Mouse (Mus musculus) embryonic facial prominence, embryonic 11.5 days (tissue): ENCODE results near the gene Tns3. TPM values are rescaled to one million over a fixed set of nuclear protein-coding genes. Genes with fewer than 3 reads are reported as not detected.
"Not testable (repeated sequence)": the region's sequence is repeated elsewhere in the genome, so short reads cannot be mapped to it uniquely, and the experiment has no call there.

Experiments used
- ATAC-seq: fragments of 200-750 bp; cut with Nextera tagmentation; replicated peaks from 2 replicates; pipeline ENCODE4 v1.8.0; 2017; ENCODE audit warnings: low read depth; ENCODE audit not compliant: insufficient number of reproducible peaks, low FRiP score, low TSS enrichment
- DNase-seq: peaks from one replicate; pipeline ENCODE4 v3.0.0-alpha.2; 2015; ENCODE audit warnings: low spot score
- H3K27ac ChIP-seq: fragments of 300-500 bp; sonication (generic); replicated peaks from 2 replicates; pipeline ENCODE4 v1.5.1; 2014; ENCODE audit warnings: mild to moderate bottlenecking, low read depth, low read length, control low read depth
- H3K27me3 ChIP-seq: fragments of 300-500 bp; sonication (generic); 2 replicates; pipeline ENCODE4 v1.6.1; 2014; ENCODE audit warnings: mild to moderate bottlenecking, low read length, moderate library complexity, mixed read lengths; ENCODE audit not compliant: control insufficient read depth, insufficient read depth
- H3K36me3 ChIP-seq: fragments of 300-500 bp; sonication (generic); replicated peaks from 2 replicates; pipeline ENCODE4 v1.6.1; 2014; ENCODE audit warnings: low read depth, mild to moderate bottlenecking, low read length, moderate library complexity, mixed read lengths; ENCODE audit not compliant: control insufficient read depth, insufficient read depth
- H3K4me1 ChIP-seq: fragments of 300-500 bp; sonication (generic); 2 replicates; pipeline ENCODE4 v1.6.1; 2014; ENCODE audit warnings: low read length, mixed read lengths; ENCODE audit not compliant: control insufficient read depth, insufficient read depth
- H3K4me2 ChIP-seq: fragments of 300-500 bp; sonication (generic); 2 replicates; pipeline ENCODE4 v1.6.1; 2014; ENCODE audit warnings: low read depth, mild to moderate bottlenecking, control low read depth, low read length, moderate library complexity
- H3K4me3 ChIP-seq: fragments of 300-500 bp; sonication (generic); 2 replicates; pipeline ENCODE4 v1.5.1; 2014; ENCODE audit warnings: low read depth, low read length, control low read depth
- H3K9ac ChIP-seq: fragments of 300-500 bp; sonication (generic); replicated peaks from 2 replicates; pipeline ENCODE4 v1.6.1; 2014; ENCODE audit warnings: mild to moderate bottlenecking, control low read depth, low read length
- H3K9me3 ChIP-seq: fragments of 300-500 bp; sonication (generic); replicated peaks from 2 replicates; pipeline ENCODE4 v1.6.1; 2016; ENCODE audit warnings: mild to moderate bottlenecking, low read length, inconsistent platforms, mixed read lengths; ENCODE audit not compliant: control insufficient read depth
- WGBS: fragments of 180-500 bp; shearing (Covaris S2); extraction: QIAGEN DNeasy Blood & Tissue Kit; methylation state at CpG from one replicate; pipeline ENCODE4 v1.1.7; 2014; 5-methylcytosine and 5-hydroxymethylcytosine counted together
- polyA plus RNA-seq: library from polyadenylated mRNA; unstranded; fragments of >200 nt; fragmentation: Nextera tagmentation; extraction: Ambion mirVana; gene quantifications from 2 replicates; pipeline ENCODE4 v1.2.1, GENCODE M21; 2014

Gene Tns3
- polyA plus RNA-seq, 1 experiment from 2014 or later: 14.9 TPM

DNA sequence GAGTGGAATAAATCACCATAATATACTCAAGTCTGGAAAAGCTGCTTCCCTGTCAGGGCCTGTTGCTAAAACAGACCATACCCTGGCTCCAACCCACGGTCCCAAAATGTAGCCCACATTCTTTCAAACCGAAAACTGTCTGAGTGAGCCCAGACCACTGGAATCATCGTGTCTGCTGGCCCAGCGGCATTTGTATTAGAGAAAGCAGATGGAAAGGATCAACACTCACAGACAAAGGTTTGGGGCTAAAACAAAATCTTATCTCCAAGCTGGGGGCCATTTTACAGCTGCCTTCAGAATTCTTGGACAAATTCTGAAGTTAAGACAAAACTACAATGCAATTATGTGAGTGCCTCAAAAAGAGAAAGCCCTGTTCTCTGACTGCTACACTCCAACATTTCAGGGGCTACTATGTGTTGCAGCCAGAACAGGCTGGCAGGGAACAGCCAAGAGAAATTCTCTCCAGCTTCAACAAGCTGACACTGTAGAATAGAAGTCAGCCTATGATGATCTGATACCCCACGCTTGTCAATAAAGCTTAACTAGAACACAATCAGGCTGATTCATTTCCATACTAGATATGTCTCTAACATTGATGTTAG is 127.2 kb downstream of the Tns3 start:
- DNase-seq (no peak), ATAC-seq (no peak)
- Histone ChIP-seq H3K27me3 (no peaks in the 10 kb centered on the region), H3K36me3 (no peaks in the 10 kb centered on the region; the same call in 1 of the 2 replicates), H3K4me2 (no peak overlapping the region), H3K4me1 (no peaks in the 10 kb centered on the region), H3K4me3 (no peak overlapping the region), H3K9me3 (no peaks in the 10 kb centered on the region), H3K27ac (no peak overlapping the region), H3K9ac (no peak overlapping the region)
- WGBS: 83% methylated on average over 5 of the region's 5 CpGs

GRCm38 (mm10) chr11:8534893-8535292 is 129.4 kb downstream of the Tns3 start:
- ATAC-seq (no peak), DNase-seq (peak; percentile 68)
- Histone ChIP-seq H3K9me3 (no peaks in the 10 kb centered on the region), H3K36me3 (peaks cover 2% of the 10 kb centered on the region; the same call in 1 of the 2 replicates), H3K27me3 (no peaks in the 10 kb centered on the region), H3K4me3 (no peak overlapping the region), H3K27ac (no peak overlapping the region), H3K4me1 (no peaks in the 10 kb centered on the region; the same call in 1 of the 2 replicates), H3K9ac (no peak overlapping the region), H3K4me2 (no peak overlapping the region)
- WGBS: 26% methylated on average over 4 of the region's 4 CpGs

DNA sequence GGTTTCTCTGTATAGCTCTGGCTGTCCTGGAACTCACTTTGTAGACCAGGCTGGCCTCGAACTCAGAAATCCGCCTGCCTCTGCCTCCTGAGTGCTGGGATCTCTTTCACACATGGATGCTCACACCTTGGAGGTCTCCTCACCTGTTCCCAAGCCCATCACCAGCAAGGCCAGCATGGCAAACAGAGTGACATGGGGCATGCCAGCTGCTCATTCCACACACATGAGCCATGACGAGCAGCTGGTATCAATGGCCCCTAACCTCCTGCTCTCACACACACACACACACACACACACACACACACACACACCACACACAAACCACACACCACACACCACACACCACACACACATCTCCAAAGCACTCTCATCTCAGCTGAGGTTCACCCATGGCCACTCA is 131.6 kb downstream of the Tns3 start:
- H3K4me2 ChIP-seq, H3K9ac ChIP-seq, ATAC-seq, H3K27ac ChIP-seq, H3K4me1 ChIP-seq, H3K27me3 ChIP-seq, H3K36me3 ChIP-seq, H3K9me3 ChIP-seq, H3K4me3 ChIP-seq, DNase-seq: not testable (repeated sequence)
- WGBS: 83% methylated on average over 3 of the region's 3 CpGs

DNA sequence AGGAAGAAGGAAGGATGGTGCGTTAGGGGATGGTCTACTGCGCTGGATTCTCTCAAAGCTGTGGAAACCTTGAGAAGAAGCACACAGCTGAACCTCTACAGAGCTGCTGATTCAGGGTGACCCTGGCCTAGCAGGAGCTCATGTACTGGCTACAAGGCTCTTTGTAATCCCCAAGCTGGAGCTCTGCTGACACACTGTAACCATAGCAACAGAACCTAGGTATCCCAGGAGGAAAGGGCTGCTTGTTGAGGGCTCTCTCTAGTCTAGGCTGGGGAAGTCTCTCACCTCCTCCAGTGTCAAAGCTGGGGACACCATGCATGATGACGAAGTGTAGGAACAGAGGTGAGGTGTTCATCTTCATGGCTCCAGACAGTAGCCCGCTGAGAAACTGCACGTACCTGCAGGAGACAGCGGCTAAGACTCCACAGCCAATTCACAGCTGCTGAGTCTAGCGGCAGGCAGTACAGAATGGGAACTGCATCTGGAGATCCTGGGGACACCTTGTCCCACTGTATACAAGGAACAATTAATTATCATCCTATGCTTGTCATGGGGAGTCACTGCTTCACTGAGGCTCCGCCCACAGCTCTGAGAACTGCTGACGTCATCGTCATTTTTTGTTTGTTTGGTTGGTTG is 132.1 kb downstream of the Tns3 start:
- Histone ChIP-seq H3K4me1 (no peaks in the 10 kb centered on the region; the same call in 1 of the 2 replicates), H3K27me3 (no peaks in the 10 kb centered on the region), H3K27ac (no peak overlapping the region), H3K4me3 (no peak overlapping the region), H3K4me2 (no peak overlapping the region), H3K36me3 (peaks cover 2% of the 10 kb centered on the region; the same call in 1 of the 2 replicates), H3K9ac (no peak overlapping the region), H3K9me3 (no peaks in the 10 kb centered on the region)
- DNase-seq (no peak), ATAC-seq (no peak)
- WGBS: 89% methylated on average over 10 of the region's 10 CpGs

DNA sequence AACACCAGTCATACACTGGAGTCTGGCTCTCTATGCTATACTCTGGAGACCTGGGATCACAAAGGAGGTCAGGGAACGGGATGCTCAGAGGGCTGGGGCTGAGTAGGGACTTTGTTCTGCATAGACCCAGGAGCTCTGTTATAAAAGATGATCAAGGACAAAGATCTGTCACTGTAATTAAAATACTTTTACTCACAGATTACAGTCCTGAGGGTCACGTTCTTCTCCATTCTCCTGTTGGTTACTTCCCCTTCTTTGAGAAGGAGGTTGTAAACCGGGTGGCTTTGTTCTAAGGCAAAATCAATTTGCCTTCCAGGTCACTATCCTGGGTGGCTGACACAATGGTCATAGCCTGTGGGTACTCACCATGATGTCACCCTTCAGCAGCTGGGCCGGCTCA is 133.8 kb downstream of the Tns3 start:
- no peak overlapping the region for H3K4me3 ChIP-seq
- no peak for ATAC-seq
- H3K9me3 ChIP-seq: no peaks in the 10 kb centered on the region
- no peak overlapping the region for H3K27ac ChIP-seq
- H3K4me1 ChIP-seq: no peaks in the 10 kb centered on the region; the same call in 1 of the 2 replicates
- H3K36me3 ChIP-seq: peaks cover 2% of the 10 kb centered on the region; the same call in 1 of the 2 replicates
- no peak overlapping the region for H3K9ac ChIP-seq
- 63% methylated on average over 4 of the region's 4 CpGs for WGBS
- H3K4me2 ChIP-seq: no peak overlapping the region
- H3K27me3 ChIP-seq: no peaks in the 10 kb centered on the region
- DNase-seq: no peak

DNA sequence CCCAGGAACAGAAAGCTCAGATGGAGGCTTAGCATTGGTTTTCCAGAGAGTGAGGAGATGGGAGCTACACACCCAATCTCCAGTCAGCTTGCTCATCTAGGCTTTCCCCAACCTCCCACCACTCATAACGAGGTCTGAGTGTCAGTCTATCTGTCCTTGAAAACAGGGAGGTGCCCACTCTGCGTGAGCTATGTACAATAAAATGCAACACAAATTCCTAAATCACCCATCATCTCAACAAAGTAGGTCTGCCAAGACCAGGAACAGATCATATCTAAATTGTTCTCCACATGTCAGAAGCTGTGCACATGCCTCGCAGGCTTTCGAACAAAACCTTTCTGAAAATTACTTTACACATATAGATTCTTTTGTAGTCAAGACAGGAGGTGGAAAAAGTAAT is 134.3 kb downstream of the Tns3 start:
- ATAC-seq (no peak), DNase-seq (no peak)
- Histone ChIP-seq H3K27ac (no peak overlapping the region), H3K9ac (no peak overlapping the region), H3K4me1 (no peaks in the 10 kb centered on the region; the same call in 1 of the 2 replicates), H3K27me3 (no peaks in the 10 kb centered on the region), H3K9me3 (no peaks in the 10 kb centered on the region), H3K4me3 (no peak overlapping the region), H3K4me2 (no peak overlapping the region), H3K36me3 (peaks cover 2% of the 10 kb centered on the region; the same call in 1 of the 2 replicates)
- WGBS: 91% methylated on average over 4 of the region's 4 CpGs

DNA sequence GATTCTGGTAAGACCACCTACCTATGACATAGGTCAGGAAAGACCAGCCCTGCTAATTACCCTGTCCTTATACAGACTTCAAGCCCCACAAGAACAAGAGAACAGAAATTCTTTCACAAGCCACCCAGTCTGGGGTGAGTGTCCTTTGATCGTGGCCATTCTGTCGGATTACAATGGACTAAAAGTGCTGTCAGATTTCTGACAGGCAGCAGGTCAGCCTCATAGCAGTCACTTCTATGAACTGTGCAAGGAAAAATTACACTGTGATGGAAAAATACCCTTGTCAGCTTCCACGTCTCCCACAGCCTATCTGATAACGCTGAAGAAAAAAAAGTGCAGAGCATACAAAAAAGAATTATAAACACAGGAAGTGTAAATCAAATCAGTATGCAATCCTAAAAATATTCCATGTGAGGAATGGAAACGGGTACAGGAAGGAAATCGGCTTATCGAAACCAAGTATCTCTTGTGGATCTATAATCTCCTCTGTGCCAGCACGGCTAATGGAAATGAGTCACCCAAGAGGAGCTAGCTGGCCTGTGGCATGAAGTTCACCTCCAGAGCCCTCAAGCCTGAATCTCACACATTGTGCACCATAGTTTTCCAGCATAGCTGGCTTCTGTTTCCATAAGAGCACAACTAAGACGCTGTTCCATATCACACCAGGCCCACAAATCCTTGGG is 138.7 kb downstream of the Tns3 start:
- no peak overlapping the region for H3K9ac ChIP-seq
- H3K27me3 ChIP-seq: no peaks in the 10 kb centered on the region
- DNase-seq (no peak), ATAC-seq (no peak)
- H3K4me1 ChIP-seq: no peaks in the 10 kb centered on the region
- H3K4me3 ChIP-seq: no peak overlapping the region
- H3K36me3 ChIP-seq: peaks cover 3% of the 10 kb centered on the region
- no peak overlapping the region for H3K27ac ChIP-seq
- H3K4me2 ChIP-seq: no peak overlapping the region
- H3K9me3 ChIP-seq: no peaks in the 10 kb centered on the region
- 68% methylated on average over 9 of the region's 9 CpGs for WGBS
